Mouse (Mus musculus) liver, adult 2 months (tissue): ENCODE data around the gene Arsg. TPM values are rescaled to one million over a fixed set of nuclear protein-coding genes. Genes with fewer than 3 reads are reported as not detected.
"Not testable (repeated sequence)": the region's sequence is repeated elsewhere in the genome, so short reads cannot be mapped to it uniquely, and the experiment has no call there.

Experiments
- DNase-seq: peaks from one replicate; pipeline ENCODE4 v3.0.0-alpha.2; 2011; ENCODE audit warnings: low read depth, low spot score; ENCODE audit errors: extremely low read depth
- H3K27ac ChIP-seq: fragments of 200-500 bp; replicated peaks from 2 replicates; pipeline ENCODE4 v1.5.1; 2012; ENCODE audit warnings: low read depth, mild to moderate bottlenecking, control low read depth, inconsistent platforms, low read length; ENCODE audit not compliant: insufficient read depth
- H3K27me3 ChIP-seq: fragments of 200-500 bp; 2 replicates; pipeline ENCODE4 v1.6.1; 2012; ENCODE audit warnings: mild to moderate bottlenecking, moderate library complexity, low read length, inconsistent platforms; ENCODE audit not compliant: control insufficient read depth, insufficient read depth
- H3K36me3 ChIP-seq: fragments of 200-500 bp; 2 replicates; pipeline ENCODE4 v1.6.1; 2012; ENCODE audit warnings: low read length, inconsistent platforms; ENCODE audit not compliant: control insufficient read depth, insufficient read depth
- H3K4me1 ChIP-seq: fragments of 200-500 bp; 2 replicates; pipeline ENCODE4 v1.6.1; 2011; ENCODE audit warnings: low read length; ENCODE audit not compliant: control insufficient read depth, insufficient read depth
- H3K4me3 ChIP-seq: fragments of 200-500 bp; 2 replicates; pipeline ENCODE4 v1.5.1; 2011; ENCODE audit warnings: low read depth, mild to moderate bottlenecking, control low read depth, low read length, moderate library complexity; ENCODE audit not compliant: insufficient read depth
- H3K79me2 ChIP-seq: fragments of 200-500 bp; 2 replicates; pipeline ENCODE4 v1.6.1; 2012; ENCODE audit warnings: inconsistent platforms, mild to moderate bottlenecking, low read length, moderate library complexity; ENCODE audit not compliant: control insufficient read depth, insufficient read depth
- H3K9ac ChIP-seq: fragments of 200-500 bp; 2 replicates; pipeline ENCODE4 v1.6.1; 2012; ENCODE audit warnings: low read depth, mild to moderate bottlenecking, control low read depth, inconsistent platforms, low read length
- CTCF ChIP-seq: fragments of 200-500 bp; IDR thresholded peaks from 2 replicates; pipeline ENCODE4 v1.5.1; 2011; ENCODE audit warnings: low read depth, low read length, control low read depth
- POLR2A ChIP-seq: fragments of 200-500 bp; IDR thresholded peaks from 2 replicates; pipeline ENCODE4 v1.6.1; 2011; ENCODE audit warnings: low read length, control low read depth; ENCODE audit not compliant: insufficient read depth; ENCODE audit errors: extremely low read depth
- WGBS: fragments of 180-500 bp; shearing (Covaris S2); methylation state at CpG from one replicate; pipeline ENCODE4 v1.1.7; 2018; 5-methylcytosine and 5-hydroxymethylcytosine counted together
- polyA plus RNA-seq: library from polyadenylated mRNA; depleted of rRNA; stranded (reverse); fragments of >200 nt; gene quantifications from 2 replicates; pipeline ENCODE4 v1.2.3, GENCODE M21; 2012
- total RNA-seq: library from RNA; depleted of rRNA; stranded (reverse); fragments of >200 nt; gene quantifications from 2 replicates; pipeline ENCODE4 v1.2.3, GENCODE M21; 2014

Gene Arsg
- total and polyA plus RNA-seq, 2 experiments, result 8.1 to 8.5 TPM

DNA sequence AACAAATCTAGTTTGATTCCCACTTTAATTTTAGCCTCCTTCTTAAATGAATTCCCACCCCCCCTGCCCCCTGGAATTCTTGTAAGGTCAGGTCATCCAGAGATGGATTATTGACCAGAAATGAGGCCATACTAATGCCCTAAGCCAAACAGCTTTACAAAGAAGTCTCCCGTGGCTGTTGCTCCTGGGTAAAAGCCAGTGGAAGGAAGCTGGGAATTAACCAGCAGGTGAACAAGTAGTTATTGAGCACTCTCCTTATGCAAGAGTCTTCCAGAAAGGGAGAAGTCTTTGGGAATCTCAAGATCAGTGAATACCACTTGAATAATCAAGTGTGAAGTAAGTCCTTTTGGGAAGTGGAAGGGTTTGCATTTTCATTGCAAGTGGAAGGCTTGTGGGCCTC, 13.9 kb downstream of the Arsg start:
- TF ChIP-seq CTCF (no peak), POLR2A (no peak)
- Histone ChIP-seq H3K9ac (no peak overlapping the region), H3K36me3 (no peaks in the 10 kb centered on the region), H3K79me2 (no peaks in the 10 kb centered on the region), H3K27me3 (no peaks in the 10 kb centered on the region), H3K27ac (peak overlapping the region; percentile 51), H3K4me1 (peaks cover 23% of the 10 kb centered on the region), H3K4me3 (no peak overlapping the region)
- 24% methylated on average over 1 of the region's 1 CpGs for WGBS
- DNase-seq, result no peak

DNA sequence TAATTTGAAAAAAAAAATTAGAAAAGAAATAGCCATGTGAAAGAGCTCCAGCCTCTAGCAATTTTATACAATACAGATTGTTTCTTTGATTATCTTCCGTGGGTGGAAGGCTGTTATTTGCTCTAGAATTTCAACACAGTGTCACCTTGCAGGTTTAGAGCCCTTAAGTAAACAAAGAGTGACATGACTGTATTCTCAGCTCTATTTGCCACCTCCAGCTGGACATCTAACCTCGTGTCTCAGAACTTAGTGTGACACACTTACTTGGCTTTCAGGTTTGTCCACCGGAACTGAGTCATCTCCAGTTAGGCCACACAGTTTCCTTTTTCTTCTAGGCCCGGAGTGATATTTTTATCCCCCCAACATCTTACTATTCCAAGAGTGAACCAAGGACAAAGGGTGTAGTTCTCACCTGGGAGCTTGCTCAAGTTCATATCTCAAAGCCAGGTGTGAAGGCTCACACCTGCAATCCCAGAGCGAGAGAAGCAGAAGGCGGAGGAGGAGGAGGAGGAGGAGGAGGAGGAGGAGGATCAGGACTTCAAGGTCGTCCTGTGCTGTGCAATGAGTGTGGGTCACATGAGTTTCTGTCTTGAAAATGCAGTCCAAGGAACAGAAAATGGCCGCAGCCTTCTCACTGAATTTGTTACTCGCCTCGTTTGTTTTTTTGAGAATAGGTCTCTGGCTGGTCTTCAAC, 15.0 kb downstream of the Arsg start:
- Histone ChIP-seq H3K36me3 (no peaks in the 10 kb centered on the region), H3K79me2 (no peaks in the 10 kb centered on the region), H3K9ac (no peak overlapping the region), H3K4me3 (no peak overlapping the region), H3K27ac (peak overlapping the region; percentile 71), H3K27me3 (no peaks in the 10 kb centered on the region), H3K4me1 (peaks cover 23% of the 10 kb centered on the region)
- DNase-seq, result peak; percentile 91
- TF ChIP-seq CTCF, result no peak
- no peak for TF ChIP-seq POLR2A
- 27% methylated on average over 10 of the region's 10 CpGs for WGBS

DNA sequence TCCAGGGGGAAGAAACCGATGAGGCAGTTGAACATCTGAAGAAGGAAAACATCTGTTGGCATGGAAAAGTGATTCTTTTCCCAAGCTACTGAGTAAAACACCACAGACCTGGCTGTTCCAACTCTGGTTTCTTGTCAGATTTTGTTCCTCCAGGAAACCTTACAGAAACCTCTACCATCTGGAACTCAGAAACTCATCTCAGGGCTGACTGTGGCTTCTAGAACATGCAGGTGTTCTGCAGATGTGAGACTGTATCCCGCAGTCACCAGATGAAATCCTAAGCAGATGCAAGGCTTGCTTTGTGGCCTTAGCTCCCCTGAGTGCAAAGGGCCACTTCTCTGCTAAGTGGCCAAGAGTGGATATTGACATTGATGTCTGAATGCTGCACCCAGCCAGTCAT, 16.6 kb downstream of the Arsg start:
- Histone ChIP-seq H3K27ac (no peak overlapping the region), H3K4me1 (peaks cover 28% of the 10 kb centered on the region), H3K36me3 (no peaks in the 10 kb centered on the region), H3K27me3 (no peaks in the 10 kb centered on the region), H3K9ac (no peak overlapping the region), H3K4me3 (no peak overlapping the region), H3K79me2 (no peaks in the 10 kb centered on the region)
- DNase-seq, result no peak
- WGBS, result 97% methylated on average over 2 of the region's 2 CpGs
- TF ChIP-seq POLR2A, result no peak
- no peak for TF ChIP-seq CTCF

DNA sequence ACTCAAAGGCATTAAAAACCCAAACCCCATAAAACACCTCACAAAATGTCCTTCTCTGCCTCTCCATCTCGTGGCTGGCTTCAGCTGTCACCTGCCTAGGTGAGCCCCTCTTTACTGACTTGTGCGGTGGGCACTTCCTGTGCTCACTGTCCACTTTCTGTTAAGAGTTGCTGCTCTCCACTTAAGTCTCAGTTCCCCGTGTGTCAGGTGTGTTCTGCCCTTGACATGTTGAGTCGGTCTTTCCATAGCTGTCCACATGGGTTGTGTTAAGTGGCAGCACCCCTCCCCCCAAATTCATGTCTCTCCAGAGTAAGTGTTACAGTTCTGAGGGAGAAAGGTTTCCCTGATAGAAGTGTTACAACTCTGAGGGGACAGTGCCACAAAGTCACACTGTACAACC, 18.7 kb downstream of the Arsg start:
- Histone ChIP-seq H3K9ac (no peak overlapping the region), H3K4me3 (no peak overlapping the region), H3K27me3 (no peaks in the 10 kb centered on the region), H3K27ac (no peak overlapping the region), H3K79me2 (no peaks in the 10 kb centered on the region), H3K4me1 (peaks cover 25% of the 10 kb centered on the region), H3K36me3 (no peaks in the 10 kb centered on the region)
- 92% methylated on average over 4 of the region's 4 CpGs for WGBS
- no peak for DNase-seq
- TF ChIP-seq POLR2A (no peak), CTCF (no peak)

DNA sequence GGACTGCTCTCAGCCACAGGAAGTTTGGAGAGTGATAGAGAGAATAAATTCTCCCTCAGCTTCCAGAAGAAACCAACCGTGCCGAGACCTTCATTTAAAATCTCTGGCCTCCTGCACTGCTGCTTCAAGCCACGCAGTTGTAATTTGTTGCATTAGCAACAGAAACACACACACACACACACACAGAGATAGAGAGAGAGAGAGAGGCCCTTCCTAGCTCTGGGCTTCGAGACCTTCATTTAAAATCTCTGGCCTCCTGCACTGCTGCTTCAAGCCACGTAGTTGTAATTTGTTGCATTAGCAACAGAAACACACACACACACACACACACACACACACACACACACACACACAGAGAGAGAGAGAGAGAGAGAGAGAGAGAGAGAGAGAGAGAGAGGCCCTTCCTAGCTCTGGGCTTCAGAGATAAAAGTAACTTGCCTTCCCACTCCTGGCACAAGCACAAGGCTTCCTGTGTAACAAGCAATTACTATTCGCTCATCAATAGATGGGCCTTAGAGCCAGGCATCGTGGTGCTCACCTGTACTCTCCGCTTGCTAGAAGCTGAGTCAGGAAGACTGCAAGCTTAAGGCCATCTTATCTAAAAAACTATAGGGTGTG, 19.8 kb downstream of the Arsg start:
- 63% methylated on average over 8 of the region's 8 CpGs for WGBS

More for the DNA sequence above, 19.8 kb downstream of the Arsg start:
- peaks cover 23% of the 10 kb centered on the region for H3K4me1 ChIP-seq
- H3K27ac ChIP-seq, H3K9ac ChIP-seq, DNase-seq, H3K27me3 ChIP-seq, H3K4me3 ChIP-seq, H3K79me2 ChIP-seq, H3K36me3 ChIP-seq: not testable (repeated sequence)
